Mouse (Mus musculus): ENCODE results near the gene Akr1c12.
"Not testable (repeated sequence)": the region's sequence is repeated elsewhere in the genome, so short reads cannot be mapped to it uniquely, and the experiment has no call there.

GRCm38 (mm10) chr13:4256894-4257293 lies 22.3 kb downstream of the Akr1c12 start:
- TF ChIP-seq CTCF (IDR thresholded peaks at IDR 0.05; ENCODE audit: borderline replicate concordance, extremely low read depth, insufficient read depth, insufficient read length); POLR2A (IDR thresholded peaks at IDR 0.05; ENCODE audit: borderline replicate concordance, extremely low read depth, insufficient read depth, insufficient read length, poor library complexity, severe bottlenecking): not testable (repeated sequence)

All from brain, embryonic 14.5 days (tissue).